17 mouse cellular contexts compared by ENCODE assay signal in the genomic region with DNA sequence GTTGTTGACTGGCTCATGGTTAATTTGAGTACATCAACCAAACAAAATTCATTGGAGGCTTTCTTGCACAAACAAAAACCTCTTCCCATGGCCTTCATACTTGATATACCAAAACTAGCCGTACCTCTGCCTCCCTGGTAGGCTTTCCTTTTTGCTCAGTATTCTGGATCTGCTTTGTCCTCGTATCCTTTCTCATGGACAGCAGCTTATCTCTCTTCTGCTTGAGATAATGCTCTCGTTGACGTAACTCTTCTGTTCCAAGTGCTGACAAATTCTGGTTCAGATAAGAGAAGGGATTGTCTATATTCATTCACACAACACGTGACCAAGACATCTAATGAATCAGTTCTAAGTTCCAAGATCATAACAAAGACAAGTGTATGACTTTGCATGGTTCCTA. TPM values are rescaled to one million over a fixed set of nuclear protein-coding genes. Genes with fewer than 3 reads are reported as not detected.
A peak's percentile ranks its signal among the peaks of the same experiment; 100 is the strongest.
DNase-seq lines count a peak whose midpoint lies in the region; TF ChIP-seq lines count a peak whose summit lies in the region.
"Had no signal": no experiment of that assay in that cellular context is flagged by ENCODE, and none has a peak within 500 bp of the region (broad histone marks: within the 10 kb centered on the region; RNA-seq: fewer than 3 reads in every experiment).

No protein-coding gene starts in this region.

- no peak for TF ChIP-seq CTCF in MEL (IDR thresholded peaks at IDR 0.05 in 2 of 3, conservative IDR thresholded peaks at IDR 0.05 in 1 of 3; ENCODE audit: control insufficient read depth in 1 of 3, insufficient read depth in 1 of 3, low read depth in 2 of 3, low read length in 3 of 3, poor library complexity in 1 of 3, severe bottlenecking in 1 of 3)

- H3K4me3 ChIP-seq in MEL (ENCODE audit: control insufficient read depth in 1 of 2, insufficient read depth in 1 of 2, low read depth in 2 of 2, low read length in 2 of 2) = no peak overlapping the region

- no peak overlapping the region for H3K9ac ChIP-seq in MEL (ENCODE audit: control insufficient read depth, low read depth, low read length, poor library complexity, severe bottlenecking)

- TF ChIP-seq POLR2A in MEL (IDR thresholded peaks at IDR 0.05; ENCODE audit: control insufficient read depth in 1 of 2, insufficient read depth in 1 of 2, low read depth in 1 of 2, low read length in 2 of 2, poor library complexity in 1 of 2) = no peak

- TF ChIP-seq EP300 in MEL (IDR thresholded peaks at IDR 0.05; ENCODE audit: low read depth in 1 of 2, low read length in 2 of 2) = no peak

- H3K27ac ChIP-seq in MEL (ENCODE audit: control insufficient read depth, low read depth, low read length) = no peak overlapping the region

- no peak for DNase-seq in MEL (ENCODE audit: low read depth, low spot score)
- no peak for DNase-seq in spleen, postnatal 14 days (ENCODE audit: low spot score in 2 of 2)
- DNase-seq: adrenal gland, adult 2 months; adrenal gland, adult 8-10 months; adrenal gland, postnatal 10 days; adrenal gland, postnatal 14 days; adrenal gland, postnatal 25 days; adrenal gland, postnatal 36 days; B cell, adult 2 months; cerebellum, adult 11 months; cerebellum, adult 11-12 months; cerebellum, adult 18-20 months; cerebellum, adult 2 months; cerebellum, adult 8-10 months had no signal

- no peaks in the 10 kb centered on the region for H3K27me3 ChIP-seq in MEL (ENCODE audit: control insufficient read depth in 1 of 2, insufficient read depth in 2 of 2, low read length in 2 of 2)
- H3K27me3 ChIP-seq: CH12.LX, Patski had no signal

- H3K4me1 ChIP-seq in MEL (ENCODE audit: control insufficient read depth in 1 of 2, insufficient read depth in 2 of 2, low read length in 2 of 2) = peaks cover 0 to 5% of the 10 kb centered on the region in 2 experiments; a peak in 2 of 4 replicates

- no peaks in the 10 kb centered on the region; the same call in 1 of the 2 replicates for H3K79me2 ChIP-seq in MEL (ENCODE audit: control insufficient read depth, insufficient read depth, low read length, poor library complexity)

- H3K36me3 ChIP-seq in MEL (ENCODE audit: control insufficient read depth in 1 of 2, insufficient read depth in 2 of 2, low read length in 2 of 2) = peaks cover 10 to 77% of the 10 kb centered on the region in 2 experiments

- no peaks in the 10 kb centered on the region for H3K9me3 ChIP-seq in MEL (replicated peaks; ENCODE audit: insufficient read depth, low read length)
- H3K9me3 ChIP-seq: G1E had no signal

- TF ChIP-seq RAD21 in MEL (IDR thresholded peaks at IDR 0.05; ENCODE audit: low read depth, low read length) = no peak

TF ChIP-seq in MEL, 35 proteins besides CTCF, POLR2A, EP300 and RAD21:
- TF ChIP-seq GATA1 (IDR thresholded peaks at IDR 0.05; ENCODE audit: low read depth, low read length) = peak; percentile 78
- TF ChIP-seq MYC (IDR thresholded peaks at IDR 0.05; ENCODE audit: low read depth, low read length) = no peak

RNA-seq across cellular contexts. Expression of a gene that starts 24.9 kb away (rescaled TPM):
- total RNA-seq in MEL (2012; rRNA removed) = 18.7 and 18.8 TPM in 2 replicates
- polyA plus RNA-seq in MEL (2012; ENCODE audit: insufficient read depth in 1 of 2, insufficient read length in 2 of 2, low read depth in 1 of 2, low replicate concordance in 2 of 2, missing spikeins in 1 of 2) = 10 to 100 TPM in 1 of 2 experiments, not detected in 1; 17.8 TPM

RNA-seq across cellular contexts. Expression of a gene that starts 49.6 kb away (rescaled TPM):
- 95.7 and 98.0 TPM in 2 replicates for total RNA-seq in MEL (2012; rRNA removed)
- polyA plus RNA-seq in MEL (2012; ENCODE audit: insufficient read depth in 1 of 2, insufficient read length in 2 of 2, low read depth in 1 of 2, low replicate concordance in 2 of 2, missing spikeins in 1 of 2) = 100 to 1,000 TPM in 1 of 2 experiments, 10 to 100 TPM in 1; 58.9 to 145 TPM
